Mouse (Mus musculus) lung, adult 2 months (tissue): Measurements from ENCODE around the gene 1700092M07Rik. TPM values are rescaled to one million over a fixed set of nuclear protein-coding genes. Genes with fewer than 3 reads are reported as not detected.
A peak's percentile ranks its signal among the peaks of the same experiment; 100 is the strongest.

Source experiments
- DNase-seq: peaks from one replicate; pipeline ENCODE4 v3.0.0; 2022
- H3K4me1 ChIP-seq: fragments of 200-500 bp; 2 replicates; pipeline ENCODE4 v1.6.1; 2011; ENCODE audit warnings: low read length; ENCODE audit not compliant: control insufficient read depth, insufficient read depth
- H3K4me3 ChIP-seq: fragments of 200-500 bp; replicated peaks from 2 replicates; pipeline ENCODE3; 2011; ENCODE audit warnings: low read depth, mild to moderate bottlenecking, control low read depth, low read length; ENCODE audit errors: extremely low read depth
- CTCF ChIP-seq: fragments of 200-500 bp; IDR thresholded peaks from 2 replicates; pipeline ENCODE4 v1.5.1; 2011; ENCODE audit warnings: mild to moderate bottlenecking, low read length, control low read depth; ENCODE audit not compliant: insufficient read depth
- POLR2A ChIP-seq: fragments of 200-500 bp; IDR thresholded peaks from 2 replicates; pipeline ENCODE4 v1.6.1; 2011; ENCODE audit warnings: low read depth, mild to moderate bottlenecking, control low read depth, low read length, borderline replicate concordance; ENCODE audit errors: extremely low read depth
- WGBS: fragments of 180-500 bp; shearing (Covaris S2); methylation state at CpG from one replicate; pipeline ENCODE4 v1.1.7; 2018; 5-methylcytosine and 5-hydroxymethylcytosine counted together
- polyA plus RNA-seq: library from polyadenylated mRNA; depleted of rRNA; stranded (reverse); fragments of >200 nt; gene quantifications from 2 replicates; pipeline ENCODE4 v1.2.3, GENCODE M21; 2012

The 1700092M07Rik gene
- polyA plus RNA-seq, 1 experiment, result not detected

DNA sequence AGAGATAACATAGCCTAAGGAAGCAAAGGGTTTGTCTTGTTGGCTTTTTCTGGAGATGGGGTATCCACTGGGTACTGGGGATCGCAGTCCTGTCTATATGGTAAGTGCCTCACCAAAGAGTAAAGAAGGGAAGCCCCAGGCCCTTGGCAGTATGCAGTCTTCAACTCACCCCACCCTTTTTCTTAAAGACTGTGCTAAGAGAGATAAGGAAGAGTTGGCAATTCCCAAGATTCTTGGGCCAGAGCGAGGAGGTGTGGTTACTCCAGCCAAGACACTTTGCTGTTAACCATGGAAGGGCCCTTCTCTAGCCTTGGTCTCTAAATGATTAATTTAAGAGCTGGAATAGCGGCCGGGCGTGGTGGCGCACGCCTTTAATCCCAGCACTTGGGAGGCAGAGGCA lies 33.6 kb upstream of the 1700092M07Rik start:
- DNase-seq, result no peak
- TF ChIP-seq CTCF, result no peak
- TF ChIP-seq POLR2A, result no peak
- WGBS, result 83% methylated on average over 7 of the region's 7 CpGs
- no peak overlapping the region for H3K4me3 ChIP-seq
- peaks cover 23% of the 10 kb centered on the region for H3K4me1 ChIP-seq

DNA sequence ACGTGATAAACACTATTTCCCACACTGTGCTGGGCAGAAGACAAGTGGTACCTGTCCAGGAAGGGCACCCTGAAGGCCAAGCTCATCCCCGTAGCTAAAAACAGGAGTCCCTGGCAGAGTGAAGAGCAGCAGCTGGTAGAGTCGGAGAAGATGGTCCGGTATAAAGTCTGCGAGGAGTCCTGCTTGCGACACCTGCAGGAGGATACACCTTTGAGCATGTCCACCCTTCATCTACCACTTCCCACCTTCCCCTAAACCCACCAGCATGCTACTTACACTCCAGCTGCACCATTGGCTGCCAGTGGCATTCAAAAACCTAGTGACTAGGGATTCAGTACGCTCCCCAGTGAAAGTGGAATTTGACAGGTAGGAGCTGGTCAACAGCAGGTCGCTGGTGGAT lies 31.6 kb upstream of the 1700092M07Rik start:
- TF ChIP-seq CTCF, result no peak
- no peak for TF ChIP-seq POLR2A
- peaks cover 19% of the 10 kb centered on the region for H3K4me1 ChIP-seq
- DNase-seq, result no peak
- no peak overlapping the region for H3K4me3 ChIP-seq
- WGBS, result 75% methylated on average over 8 of the region's 8 CpGs

DNA sequence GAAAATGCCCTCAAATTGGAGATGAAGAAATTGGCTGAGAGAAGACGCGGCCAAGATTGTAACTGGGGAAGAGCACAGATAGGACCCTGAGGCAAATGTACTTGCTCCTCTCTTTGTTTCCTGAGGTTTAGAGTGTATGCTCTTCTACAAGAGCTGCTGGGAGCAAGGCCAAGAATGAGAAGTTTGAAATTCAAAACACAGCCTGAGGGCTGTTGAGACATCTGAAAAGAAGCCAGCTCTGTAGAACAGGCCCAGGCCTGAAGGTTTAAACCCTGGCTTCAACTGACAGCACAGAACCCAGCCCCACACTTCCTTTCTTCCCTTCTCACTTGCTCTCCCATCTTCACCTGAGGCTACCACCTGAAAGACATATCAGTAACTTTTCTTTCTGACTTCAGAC lies 30.5 kb upstream of the 1700092M07Rik start:
- no peak for TF ChIP-seq CTCF
- no peak for TF ChIP-seq POLR2A
- no peak overlapping the region for H3K4me3 ChIP-seq
- peaks cover 19% of the 10 kb centered on the region for H3K4me1 ChIP-seq
- 54% methylated on average over 2 of the region's 2 CpGs for WGBS
- DNase-seq, result no peak

- Histone ChIP-seq H3K4me1 (peaks cover 16% of the 10 kb centered on the region), H3K4me3 (peak overlapping the region; percentile 69)
- 18% methylated on average over 4 of the region's 4 CpGs for WGBS
- no peak for DNase-seq
- TF ChIP-seq CTCF, result no peak
- no peak for TF ChIP-seq POLR2A
Measured at GRCm38 (mm10) chr19:8711506-8711905, 29.0 kb upstream of the 1700092M07Rik start.

- 21% methylated on average over 10 of the region's 10 CpGs for WGBS
- peaks cover 16% of the 10 kb centered on the region for H3K4me1 ChIP-seq
- H3K4me3 ChIP-seq, result peak overlapping the region; percentile 84
- DNase-seq, result no peak
- no peak for TF ChIP-seq POLR2A
- TF ChIP-seq CTCF, result no peak
Measured at GRCm38 (mm10) chr19:8711949-8712869, 28.3 kb upstream of the 1700092M07Rik start.

- Histone ChIP-seq H3K4me3 (peak overlapping the region; percentile 84), H3K4me1 (peaks cover 16% of the 10 kb centered on the region)
- under 1% methylated on average over 13 of the region's 13 CpGs for WGBS
- TF ChIP-seq CTCF (no peak), POLR2A (peak; percentile 7; the same call in 1 of the 2 replicates)
- peak; percentile 80 for DNase-seq
Measured at GRCm38 (mm10) chr19:8712870-8713305, 27.6 kb upstream of the 1700092M07Rik start.

GRCm38 (mm10) chr19:8713306-8713996 lies 27.1 kb upstream of the 1700092M07Rik start:
- DNase-seq, result peak; percentile 91
- peak; percentile 99 for TF ChIP-seq POLR2A
- TF ChIP-seq CTCF, result peak; percentile 57
- Histone ChIP-seq H3K4me1 (peaks cover 16% of the 10 kb centered on the region), H3K4me3 (peak overlapping the region; percentile 84)
- under 1% methylated on average over 51 of the region's 51 CpGs for WGBS

- DNase-seq, result no peak
- Histone ChIP-seq H3K4me1 (peaks cover 12% of the 10 kb centered on the region), H3K4me3 (peak overlapping the region; percentile 84)
- 8% methylated on average over 13 of the region's 13 CpGs for WGBS
- TF ChIP-seq CTCF (no peak), POLR2A (no peak)
Measured at GRCm38 (mm10) chr19:8713997-8714652, 26.4 kb upstream of the 1700092M07Rik start.

GRCm38 (mm10) chr19:8714653-8715481 lies 25.7 kb upstream of the 1700092M07Rik start:
- no peak for DNase-seq
- 57% methylated on average over 10 of the region's 10 CpGs for WGBS
- TF ChIP-seq POLR2A (no peak), CTCF (no peak)
- H3K4me1 ChIP-seq, result peaks cover 9% of the 10 kb centered on the region; the same call in 1 of the 2 replicates
- H3K4me3 ChIP-seq, result no peak overlapping the region
